Mouse (Mus musculus) adrenal gland, postnatal 14 days (tissue): ENCODE results near the gene Cgrrf1. TPM values are rescaled to one million over a fixed set of nuclear protein-coding genes. Genes with fewer than 3 reads are reported as not detected.
"Not testable (repeated sequence)": the region's sequence is repeated elsewhere in the genome, so short reads cannot be mapped to it uniquely, and the experiment has no call there.

ENCODE experiments used
- DNase-seq: peaks from one replicate; pipeline ENCODE4 v3.0.0; 2021; ENCODE audit warnings: mixed read lengths
- long read RNA-seq, 2 experiments: library from polyadenylated mRNA; stranded (forward); transcript quantifications; one replicate each; pipeline ENCODE4 v2.0.0; 2021
- total RNA-seq: library from RNA; stranded (reverse); gene quantifications from 2 replicates; pipeline ENCODE4 v1.2.3, GENCODE M21; 2021

Cgrrf1 gene
- total RNA-seq = 40.7 and 45.7 TPM in 2 replicates
- long read RNA-seq, experiment 1, transcript Cgrrf1-201 (6 exons, 1,324 nt) = major isoform, 37 of 43 reads
- long read RNA-seq, experiment 1, partial matches to known transcripts = 1 of 43 reads
- long read RNA-seq, experiment 1, other reads (novel, unspliced or antisense) = 3 of 43 reads
- long read RNA-seq, experiment 2, transcript Cgrrf1-201 (6 exons, 1,324 nt) = major isoform, 30 of 42 reads
- long read RNA-seq, experiment 2, partial matches to known transcripts = 2 of 42 reads
- long read RNA-seq, experiment 2, other reads (novel, unspliced or antisense) = 7 of 42 reads

- peak; percentile 99 for DNase-seq
Measured at GRCm38 (mm10) chr14:46831837-46832333, at the start of gene Cgrrf1. Gene Cgrrf1 (plus strand): TSS chr14:46832125.

- no peak for DNase-seq
Measured at GRCm38 (mm10) chr14:46782187-46782828, 49.6 kb upstream of the Cgrrf1 start.

- DNase-seq = no peak
Measured at GRCm38 (mm10) chr14:46783327-46783926, 48.5 kb upstream of the Cgrrf1 start.

GRCm38 (mm10) chr14:46785247-46785646, 46.7 kb upstream of the Cgrrf1 start:
- DNase-seq = no peak

- DNase-seq = no peak
Measured at GRCm38 (mm10) chr14:46787454-46787786, 44.5 kb upstream of the Cgrrf1 start.

- peak; percentile 95 for DNase-seq
Measured at GRCm38 (mm10) chr14:46787787-46788504, 44.0 kb upstream of the Cgrrf1 start, which contains the start of gene Cnih1. Gene Cnih1 (minus strand): TSS chr14:46788411.

GRCm38 (mm10) chr14:46788505-46788901, 43.4 kb upstream of the Cgrrf1 start:
- DNase-seq = peak; percentile 27

GRCm38 (mm10) chr14:46790303-46790702, 41.6 kb upstream of the Cgrrf1 start:
- DNase-seq = peak; percentile 46

- no peak for DNase-seq
Measured at GRCm38 (mm10) chr14:46790723-46791122, 41.2 kb upstream of the Cgrrf1 start.

GRCm38 (mm10) chr14:46794157-46794556, 37.8 kb upstream of the Cgrrf1 start:
- DNase-seq = peak; percentile 59

GRCm38 (mm10) chr14:46800684-46801345, 31.1 kb upstream of the Cgrrf1 start:
- no peak for DNase-seq

- DNase-seq = no peak
Measured at GRCm38 (mm10) chr14:46803259-46803658, 28.7 kb upstream of the Cgrrf1 start.

GRCm38 (mm10) chr14:46803791-46804190, 28.1 kb upstream of the Cgrrf1 start:
- DNase-seq = no peak

GRCm38 (mm10) chr14:46806186-46806585, 25.7 kb upstream of the Cgrrf1 start:
- DNase-seq = no peak

GRCm38 (mm10) chr14:46807927-46808326, 24.0 kb upstream of the Cgrrf1 start:
- no peak for DNase-seq

- no peak for DNase-seq
Measured at GRCm38 (mm10) chr14:46815640-46816039, 16.3 kb upstream of the Cgrrf1 start.

- no peak for DNase-seq
Measured at GRCm38 (mm10) chr14:46816916-46817622, 14.9 kb upstream of the Cgrrf1 start.

GRCm38 (mm10) chr14:46818743-46819142, 13.2 kb upstream of the Cgrrf1 start:
- DNase-seq = no peak

- DNase-seq = not testable (repeated sequence)
Measured at GRCm38 (mm10) chr14:46819961-46820360, 12.0 kb upstream of the Cgrrf1 start.

- peak; percentile 54 for DNase-seq
Measured at GRCm38 (mm10) chr14:46821271-46821872, 10.6 kb upstream of the Cgrrf1 start.
